Comparison of ENCODE assay signal across 9 mouse cellular contexts in the genomic region with DNA sequence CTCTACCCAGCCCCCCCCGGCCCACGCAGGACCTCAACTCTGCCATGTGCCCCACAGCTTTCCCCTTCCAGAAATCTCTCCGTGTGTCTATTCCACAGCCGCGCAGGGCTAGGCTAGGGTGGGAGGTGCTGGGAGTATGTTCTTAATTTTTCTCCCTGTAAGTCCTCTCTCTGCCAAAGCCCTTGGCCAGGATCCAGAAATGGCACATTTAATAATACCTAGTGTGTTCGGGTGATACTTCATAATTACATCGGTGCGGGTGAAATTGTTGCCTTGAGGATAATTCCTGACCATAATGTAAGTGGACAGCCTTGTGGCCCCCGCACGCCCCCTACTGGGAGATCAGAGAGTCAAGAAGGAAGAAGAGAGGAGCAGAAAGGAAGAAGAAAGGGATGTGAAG.
DNase-seq lines count a peak whose midpoint lies in the region; ATAC-seq and TF ChIP-seq lines count a peak whose summit lies in the region.
"Had no signal": no experiment of that assay in that cellular context is flagged by ENCODE, and none has a peak within 500 bp of the region (broad histone marks: within the 10 kb centered on the region; RNA-seq: fewer than 3 reads in every experiment).

No protein-coding gene starts in this region.

- no peaks in the 10 kb centered on the region for H3K27me3 ChIP-seq in midbrain, embryonic 10.5 days (ENCODE audit: low read depth, poor library complexity, severe bottlenecking)
- H3K27me3 ChIP-seq in midbrain, embryonic 13.5 days: no peaks in the 10 kb centered on the region
- no peaks in the 10 kb centered on the region for H3K27me3 ChIP-seq in embryonic facial prominence, embryonic 10.5 days (replicated peaks; ENCODE audit: low read depth, poor library complexity, severe bottlenecking)
- H3K27me3 ChIP-seq in heart, adult 2 months (ENCODE audit: control insufficient read depth, insufficient read depth, low read length): no peaks in the 10 kb centered on the region
- no peaks in the 10 kb centered on the region for H3K27me3 ChIP-seq in kidney, embryonic 15.5 days
- H3K27me3 ChIP-seq in limb, embryonic 11.5 days (ENCODE audit: control insufficient read depth, insufficient read depth, low read length): no peaks in the 10 kb centered on the region

- H3K4me1 ChIP-seq in midbrain, embryonic 10.5 days: peaks cover 8% of the 10 kb centered on the region; the same call in 1 of the 2 replicates
- no peaks in the 10 kb centered on the region for H3K4me1 ChIP-seq in midbrain, embryonic 13.5 days (replicated peaks)
- peaks cover 17% of the 10 kb centered on the region for H3K4me1 ChIP-seq in embryonic facial prominence, embryonic 10.5 days
- peaks cover 4% of the 10 kb centered on the region for H3K4me1 ChIP-seq in heart, adult 2 months (ENCODE audit: control insufficient read depth, insufficient read depth, low read length)
- H3K4me1 ChIP-seq in kidney, embryonic 15.5 days: peaks cover 18% of the 10 kb centered on the region; the same call in 1 of the 2 replicates
- no peaks in the 10 kb centered on the region; the same call in 1 of the 2 replicates for H3K4me1 ChIP-seq in limb, embryonic 11.5 days (ENCODE audit: control insufficient read depth, insufficient read depth, low read length)

- H3K79me2 ChIP-seq in heart, adult 2 months (replicated peaks; ENCODE audit: control insufficient read depth, insufficient read depth, low read length): no peaks in the 10 kb centered on the region

- H3K27ac ChIP-seq in midbrain, embryonic 10.5 days (replicated peaks): peak overlapping the region; percentile 28; the same call in 1 of the 2 replicates
- no peak overlapping the region for H3K27ac ChIP-seq in midbrain, embryonic 13.5 days
- H3K27ac ChIP-seq in embryonic facial prominence, embryonic 10.5 days (replicated peaks): no peak overlapping the region; the same call in 1 of the 2 replicates
- no peak overlapping the region for H3K27ac ChIP-seq in heart, adult 2 months
- no peak overlapping the region for H3K27ac ChIP-seq in kidney, embryonic 15.5 days
- no peak overlapping the region for H3K27ac ChIP-seq in limb, embryonic 11.5 days (replicated peaks; ENCODE audit: low read depth, low read length)
- H3K27ac ChIP-seq: macrophage had no signal

- H3K9me3 ChIP-seq in midbrain, embryonic 10.5 days (replicated peaks): no peaks in the 10 kb centered on the region
- no peaks in the 10 kb centered on the region for H3K9me3 ChIP-seq in midbrain, embryonic 13.5 days
- no peaks in the 10 kb centered on the region for H3K9me3 ChIP-seq in embryonic facial prominence, embryonic 10.5 days
- no peaks in the 10 kb centered on the region for H3K9me3 ChIP-seq in kidney, embryonic 15.5 days (replicated peaks)
- no peaks in the 10 kb centered on the region for H3K9me3 ChIP-seq in limb, embryonic 11.5 days (ENCODE audit: control insufficient read depth, low read length)

- H3K4me2 ChIP-seq in midbrain, embryonic 13.5 days (replicated peaks): no peak overlapping the region
- peak overlapping the region; percentile 40 for H3K4me2 ChIP-seq in kidney, embryonic 15.5 days
- no peak overlapping the region; the same call in 1 of the 2 replicates for H3K4me2 ChIP-seq in limb, embryonic 11.5 days (ENCODE audit: low read depth, severe bottlenecking)

- no peak overlapping the region for H3K4me3 ChIP-seq in midbrain, embryonic 10.5 days
- H3K4me3 ChIP-seq in midbrain, embryonic 13.5 days (replicated peaks): no peak overlapping the region
- no peak overlapping the region for H3K4me3 ChIP-seq in embryonic facial prominence, embryonic 10.5 days
- no peak overlapping the region for H3K4me3 ChIP-seq in heart, adult 2 months
- no peak overlapping the region for H3K4me3 ChIP-seq in kidney, embryonic 15.5 days (replicated peaks)
- no peak overlapping the region for H3K4me3 ChIP-seq in limb, embryonic 11.5 days (ENCODE audit: low read depth, low read length)

- ATAC-seq in midbrain, embryonic 13.5 days: no peak
- no peak for ATAC-seq in kidney, embryonic 15.5 days (replicated peaks; ENCODE audit: low FRiP score)
- ATAC-seq in limb, embryonic 11.5 days (ENCODE audit: insufficient number of reproducible peaks, low FRiP score, low TSS enrichment, low read depth): peak; percentile 62; the same call in 1 of the 2 replicates

- TF ChIP-seq EP300 in heart, adult 2 months (IDR thresholded peaks at IDR 0.05; ENCODE audit: insufficient read depth, low read depth, low read length): no peak

- peak; percentile 51 for DNase-seq in midbrain, embryonic 10.5 days (ENCODE audit: low spot score)
- peak; percentile 77 for DNase-seq in embryonic facial prominence, embryonic 10.5 days (ENCODE audit: low spot score)
- peak; percentile 43 to 61 for DNase-seq in heart, adult 2 months
- peak; percentile 74 for DNase-seq in limb, embryonic 11.5 days (ENCODE audit: low spot score)
- peak; percentile 71 for DNase-seq in retina, postnatal 1 day
- DNase-seq in natural killer cell, adult 2 months (ENCODE audit: low spot score in 2 of 2): no peak

- TF ChIP-seq CTCF in heart, adult 2 months (IDR thresholded peaks at IDR 0.05): peak; percentile 73

- 62% methylated on average over 10 of the region's 10 CpGs for WGBS in midbrain, embryonic 10.5 days
- 64% methylated on average over 10 of the region's 10 CpGs for WGBS in midbrain, embryonic 13.5 days
- WGBS in embryonic facial prominence, embryonic 10.5 days: 55% methylated on average over 10 of the region's 10 CpGs
- WGBS in heart, adult 2 months: 34% methylated on average over 10 of the region's 10 CpGs
- WGBS in kidney, embryonic 15.5 days: 49% methylated on average over 10 of the region's 10 CpGs
- WGBS in limb, embryonic 11.5 days: 42% methylated on average over 10 of the region's 10 CpGs

- no peak overlapping the region for H3K9ac ChIP-seq in midbrain, embryonic 13.5 days (replicated peaks)
- H3K9ac ChIP-seq in heart, adult 2 months (ENCODE audit: low read depth, low read length): no peak overlapping the region
- no peak overlapping the region for H3K9ac ChIP-seq in kidney, embryonic 15.5 days
- no peak overlapping the region for H3K9ac ChIP-seq in limb, embryonic 11.5 days (ENCODE audit: low read length)

- no peaks in the 10 kb centered on the region for H3K36me3 ChIP-seq in midbrain, embryonic 10.5 days
- no peaks in the 10 kb centered on the region for H3K36me3 ChIP-seq in midbrain, embryonic 13.5 days
- H3K36me3 ChIP-seq in embryonic facial prominence, embryonic 10.5 days (replicated peaks): no peaks in the 10 kb centered on the region
- peaks cover 2% of the 10 kb centered on the region for H3K36me3 ChIP-seq in heart, adult 2 months (ENCODE audit: control insufficient read depth, insufficient read depth, low read length)
- no peaks in the 10 kb centered on the region for H3K36me3 ChIP-seq in kidney, embryonic 15.5 days
- no peaks in the 10 kb centered on the region for H3K36me3 ChIP-seq in limb, embryonic 11.5 days (ENCODE audit: control insufficient read depth, insufficient read depth, low read length)

- intact Hi-C loops in heart, adult 2 months (cut with DNase I): loop anchor here (10.0 kb wide), 1 partner anchor 160 kb away; no protein-coding TSS in a partner anchor

- no peak for TF ChIP-seq POLR2A in heart, adult 2 months (IDR thresholded peaks at IDR 0.05; ENCODE audit: insufficient read depth, low read depth, low read length)

Comparison
In these comparisons a context has a peak if more than half of its experiments do, and no peak if none do; other contexts are left out.
1. DNase-seq: peak in midbrain, embryonic 10.5 days (single experiment), embryonic facial prominence, embryonic 10.5 days (single experiment), heart, adult 2 months (2 of 2), limb, embryonic 11.5 days (single experiment) and retina, postnatal 1 day (single experiment); none in natural killer cell, adult 2 months (0 of 2).